ENCODE assay signal across 17 mouse cellular contexts in genomic region chr1:82157013-82157412, GRCm38 (mm10).
A peak's percentile ranks its signal among the peaks of the same experiment; 100 is the strongest.
DNase-seq lines count a peak whose midpoint lies in the region; ATAC-seq lines count a peak whose summit lies in the region.
"Had no signal": no experiment of that assay in that cellular context is flagged by ENCODE, and none has a peak within 500 bp of the region (broad histone marks: within the 10 kb centered on the region; RNA-seq: fewer than 3 reads in every experiment).

No protein-coding gene starts in this region.

- no peaks in the 10 kb centered on the region for H3K36me3 ChIP-seq in forebrain, embryonic 14.5 days (ENCODE audit: control insufficient read depth, insufficient read depth, low read length)
- no peaks in the 10 kb centered on the region for H3K36me3 ChIP-seq in forebrain, embryonic 11.5 days (ENCODE audit: control insufficient read depth, insufficient read depth, low read length)
- H3K36me3 ChIP-seq in midbrain, embryonic 14.5 days (ENCODE audit: control insufficient read depth, insufficient read depth, low read length) = no peaks in the 10 kb centered on the region
- H3K36me3 ChIP-seq in midbrain, embryonic 11.5 days (ENCODE audit: control insufficient read depth, insufficient read depth, low read length) = no peaks in the 10 kb centered on the region
- H3K36me3 ChIP-seq: heart, embryonic 10.5 days; neural tube, embryonic 13.5 days had no signal

- ATAC-seq in forebrain, embryonic 14.5 days = no peak
- no peak for ATAC-seq in forebrain, embryonic 11.5 days (replicated peaks; ENCODE audit: low FRiP score)
- ATAC-seq in midbrain, embryonic 14.5 days (ENCODE audit: low FRiP score, low TSS enrichment) = no peak
- ATAC-seq in midbrain, embryonic 11.5 days (ENCODE audit: low FRiP score) = no peak
- ATAC-seq: activated CD4-positive, CD25-positive, alpha-beta regulatory T cell, adult 4 months had no signal

- H3K9me3 ChIP-seq in forebrain, embryonic 14.5 days (replicated peaks; ENCODE audit: control insufficient read depth, low read length) = no peaks in the 10 kb centered on the region
- no peaks in the 10 kb centered on the region for H3K9me3 ChIP-seq in forebrain, embryonic 11.5 days (ENCODE audit: control insufficient read depth, low read length)
- no peaks in the 10 kb centered on the region for H3K9me3 ChIP-seq in midbrain, embryonic 14.5 days (ENCODE audit: control insufficient read depth, low read length)
- H3K9me3 ChIP-seq in midbrain, embryonic 11.5 days (ENCODE audit: control insufficient read depth, low read length) = no peaks in the 10 kb centered on the region
- H3K9me3 ChIP-seq: heart, embryonic 10.5 days; neural tube, embryonic 13.5 days had no signal

- no peak overlapping the region for H3K27ac ChIP-seq in forebrain, embryonic 14.5 days (ENCODE audit: low read depth, low read length)
- no peak overlapping the region for H3K27ac ChIP-seq in forebrain, embryonic 11.5 days (ENCODE audit: low read depth, low read length)
- no peak overlapping the region for H3K27ac ChIP-seq in midbrain, embryonic 14.5 days (replicated peaks; ENCODE audit: low read depth, low read length)
- no peak overlapping the region for H3K27ac ChIP-seq in midbrain, embryonic 11.5 days (ENCODE audit: low read depth, low read length)
- H3K27ac ChIP-seq: heart, embryonic 10.5 days; neural tube, embryonic 13.5 days had no signal

- H3K4me1 ChIP-seq in forebrain, embryonic 14.5 days (ENCODE audit: control insufficient read depth, insufficient read depth, low read length) = no peaks in the 10 kb centered on the region
- H3K4me1 ChIP-seq in forebrain, embryonic 11.5 days (replicated peaks; ENCODE audit: control insufficient read depth, insufficient read depth, low read length) = no peaks in the 10 kb centered on the region
- H3K4me1 ChIP-seq in midbrain, embryonic 14.5 days (ENCODE audit: control insufficient read depth, insufficient read depth, low read length) = no peaks in the 10 kb centered on the region
- no peaks in the 10 kb centered on the region for H3K4me1 ChIP-seq in midbrain, embryonic 11.5 days (ENCODE audit: control insufficient read depth, insufficient read depth, low read length)
- H3K4me1 ChIP-seq: heart, embryonic 10.5 days; neural tube, embryonic 13.5 days had no signal

- H3K4me3 ChIP-seq in forebrain, embryonic 14.5 days (ENCODE audit: low read depth, low read length) = no peak overlapping the region
- H3K4me3 ChIP-seq in forebrain, embryonic 11.5 days (ENCODE audit: low read depth, low read length) = no peak overlapping the region
- H3K4me3 ChIP-seq in midbrain, embryonic 14.5 days (replicated peaks; ENCODE audit: low read depth, low read length) = no peak overlapping the region
- no peak overlapping the region for H3K4me3 ChIP-seq in midbrain, embryonic 11.5 days (ENCODE audit: low read depth, low read length)
- H3K4me3 ChIP-seq: heart, embryonic 10.5 days; neural tube, embryonic 13.5 days had no signal

- 82% methylated on average over 1 of the region's 1 CpGs for WGBS in forebrain, embryonic 14.5 days
- 84% methylated on average over 1 of the region's 1 CpGs for WGBS in forebrain, embryonic 11.5 days
- 74% methylated on average over 1 of the region's 1 CpGs for WGBS in midbrain, embryonic 14.5 days
- 78% methylated on average over 1 of the region's 1 CpGs for WGBS in midbrain, embryonic 11.5 days

- H3K4me2 ChIP-seq in forebrain, embryonic 14.5 days (ENCODE audit: low read length) = no peak overlapping the region
- no peak overlapping the region for H3K4me2 ChIP-seq in forebrain, embryonic 11.5 days (ENCODE audit: low read depth, low read length, severe bottlenecking)
- no peak overlapping the region for H3K4me2 ChIP-seq in midbrain, embryonic 14.5 days (ENCODE audit: low read length)
- no peak overlapping the region for H3K4me2 ChIP-seq in midbrain, embryonic 11.5 days
- H3K4me2 ChIP-seq: neural tube, embryonic 13.5 days had no signal

- no peaks in the 10 kb centered on the region for H3K27me3 ChIP-seq in forebrain, embryonic 14.5 days (replicated peaks; ENCODE audit: control insufficient read depth, insufficient read depth, low read length)
- H3K27me3 ChIP-seq in forebrain, embryonic 11.5 days (ENCODE audit: control insufficient read depth, insufficient read depth, low read length) = no peaks in the 10 kb centered on the region
- no peaks in the 10 kb centered on the region for H3K27me3 ChIP-seq in midbrain, embryonic 14.5 days (ENCODE audit: control insufficient read depth, insufficient read depth, low read length)
- no peaks in the 10 kb centered on the region for H3K27me3 ChIP-seq in midbrain, embryonic 11.5 days (ENCODE audit: control insufficient read depth, insufficient read depth, low read length)

- peak; percentile 13 for DNase-seq in forebrain, embryonic 14.5 days (ENCODE audit: low spot score)
- DNase-seq in forebrain, embryonic 11.5 days (ENCODE audit: low spot score) = no peak
- DNase-seq in midbrain, embryonic 14.5 days = peak; percentile 35
- no peak for DNase-seq in midbrain, embryonic 11.5 days (ENCODE audit: low spot score, missing footprints)
- DNase-seq in layer of hippocampus, postnatal 10 days (ENCODE audit: low spot score in 2 of 2) = peak; percentile 22 to 36
- DNase-seq in right cerebral cortex, postnatal 36 days (ENCODE audit: low spot score in 2 of 2) = peak; percentile 15 to 28
- DNase-seq in spleen, postnatal 10 days (ENCODE audit: low spot score in 2 of 2) = no peak
- DNase-seq in adrenal gland, adult 2 months = no peak
- DNase-seq: adrenal gland, postnatal 36 days; cerebellum, postnatal 36 days; gastrocnemius, postnatal 10 days; heart, postnatal 14 days; kidney, adult 9 months; lung, adult 2 months had no signal

- H3K9ac ChIP-seq in forebrain, embryonic 14.5 days (ENCODE audit: low read length) = no peak overlapping the region
- no peak overlapping the region for H3K9ac ChIP-seq in forebrain, embryonic 11.5 days (ENCODE audit: low read length)
- no peak overlapping the region for H3K9ac ChIP-seq in midbrain, embryonic 14.5 days (replicated peaks; ENCODE audit: low read length)
- no peak overlapping the region for H3K9ac ChIP-seq in midbrain, embryonic 11.5 days (ENCODE audit: low read length)
- H3K9ac ChIP-seq: neural tube, embryonic 13.5 days had no signal

Comparison
In these comparisons a context has a peak if more than half of its experiments do, and no peak if none do; other contexts are left out.
1. DNase-seq: peak in forebrain, embryonic 14.5 days (single experiment), midbrain, embryonic 14.5 days (single experiment), layer of hippocampus, postnatal 10 days (2 of 2) and right cerebral cortex, postnatal 36 days (2 of 2); none in forebrain, embryonic 11.5 days (single experiment), midbrain, embryonic 11.5 days (single experiment), spleen, postnatal 10 days (0 of 2) and adrenal gland, adult 2 months (single experiment).